Mouse (Mus musculus) G1E (cell line): ENCODE measurements at regions not wholly inside any gene's neighbourhood (a gene's known extent, or its start where the extent isn't known, plus 50 kb on each side); places are given as distances from the start of the nearest gene placed in this dataset.

ENCODE experiments used
- CTCF ChIP-seq: IDR thresholded peaks from 2 replicates; pipeline ENCODE4 v1.5.1; 2012; ENCODE audit warnings: low read depth, low read length, inconsistent platforms, mixed read lengths
- GATA1 ChIP-seq: IDR thresholded peaks from 2 replicates; pipeline ENCODE4 v1.6.1; 2012; ENCODE audit warnings: borderline replicate concordance, low read length, inconsistent platforms, mixed read lengths
- GATA2 ChIP-seq: IDR thresholded peaks from 2 replicates; pipeline ENCODE4 v1.6.1; 2012; ENCODE audit warnings: low read depth, low read length, inconsistent platforms, borderline replicate concordance
- POLR2AphosphoS5 ChIP-seq: IDR thresholded peaks from 2 replicates; pipeline ENCODE4 v1.6.1; 2012; ENCODE audit warnings: low read depth, low read length, inconsistent platforms; ENCODE audit not compliant: insufficient replicate concordance

DNA sequence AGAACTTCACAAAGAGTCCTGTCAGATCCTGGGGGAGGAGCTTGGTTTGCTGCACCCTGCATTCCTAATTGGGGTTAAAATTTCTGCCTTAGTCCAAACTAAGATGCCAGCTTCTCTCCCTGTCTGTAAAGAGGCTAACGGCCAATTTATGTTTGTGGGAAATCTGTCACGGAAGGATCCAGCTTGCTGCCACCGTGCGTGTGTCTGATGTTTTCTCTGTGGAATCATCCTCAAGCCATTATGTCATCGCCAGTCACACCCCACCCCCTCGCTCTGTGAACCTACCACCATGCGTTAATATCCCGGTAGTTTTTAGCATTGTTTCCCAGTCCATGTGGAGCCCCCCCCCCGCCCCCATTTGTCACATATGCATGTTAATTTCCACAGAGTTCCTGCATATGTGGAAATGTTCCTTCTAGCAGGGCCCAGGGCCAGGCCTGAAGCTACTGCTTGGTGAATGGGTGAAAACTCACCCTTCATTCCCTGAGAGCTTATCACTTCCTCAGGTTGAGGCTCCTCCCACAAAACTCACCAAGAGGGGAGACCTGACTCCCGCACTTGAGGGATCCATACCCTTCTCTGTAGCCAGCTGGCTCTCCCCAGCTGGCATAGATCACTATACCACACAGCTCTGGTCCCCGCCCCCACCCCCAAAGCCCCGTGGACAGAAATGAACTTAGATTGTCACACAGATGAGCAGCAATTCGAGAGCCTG, 233.4 kb downstream of the Bcl11b start:
- TF ChIP-seq CTCF = no peak
- no peak for TF ChIP-seq POLR2AphosphoS5
- no peak for TF ChIP-seq GATA1
- TF ChIP-seq GATA2 = no peak
